Mouse (Mus musculus) cerebellum, postnatal 25 days (tissue): ENCODE measurements around the gene Stard13.

Experiments used
- DNase-seq, 2 experiments: peaks; one replicate each; pipeline ENCODE4 v3.0.0; 2021; ENCODE audit warnings: mixed read lengths in 2 of 2

Stard13 gene

GRCm38 (mm10) chr5:151055426-151056090 is 178.1 kb downstream of the Stard13 start:
- no peak for DNase-seq

- no peak for DNase-seq
Measured at GRCm38 (mm10) chr5:151054743-151055114, 178.9 kb downstream of the Stard13 start.

GRCm38 (mm10) chr5:151054100-151054742 is 179.4 kb downstream of the Stard13 start:
- no peak for DNase-seq

- DNase-seq, result no peak
Measured at GRCm38 (mm10) chr5:151053190-151053589, 180.4 kb downstream of the Stard13 start.

- no peak for DNase-seq
Measured at GRCm38 (mm10) chr5:151052331-151052730, 181.3 kb downstream of the Stard13 start.

- no peak for DNase-seq
Measured at GRCm38 (mm10) chr5:151047488-151047887, 186.1 kb downstream of the Stard13 start.

GRCm38 (mm10) chr5:151046917-151047316 is 186.7 kb downstream of the Stard13 start:
- no peak for DNase-seq

- DNase-seq, result no peak
Measured at GRCm38 (mm10) chr5:151046131-151046530, 187.5 kb downstream of the Stard13 start.

GRCm38 (mm10) chr5:151042911-151043310 is 190.7 kb downstream of the Stard13 start:
- no peak for DNase-seq

- DNase-seq, result peak; percentile 25 to 55
Measured at GRCm38 (mm10) chr5:151037871-151038270, 195.8 kb downstream of the Stard13 start.

GRCm38 (mm10) chr5:151034715-151035512 is 198.7 kb downstream of the Stard13 start:
- no peak for DNase-seq

GRCm38 (mm10) chr5:151028906-151029305 is 204.7 kb downstream of the Stard13 start:
- no peak for DNase-seq

- DNase-seq, result peak; percentile 51 to 61
Measured at GRCm38 (mm10) chr5:151027171-151027570, 206.5 kb downstream of the Stard13 start.

- DNase-seq, result no peak
Measured at GRCm38 (mm10) chr5:151026069-151026468, 207.6 kb downstream of the Stard13 start.

GRCm38 (mm10) chr5:151024483-151024882 is 209.2 kb downstream of the Stard13 start:
- no peak for DNase-seq

GRCm38 (mm10) chr5:151023461-151023860 is 210.2 kb downstream of the Stard13 start:
- DNase-seq, result peak; percentile 78 to 82

- DNase-seq, result no peak
Measured at GRCm38 (mm10) chr5:151022939-151023338, 210.7 kb downstream of the Stard13 start.

GRCm38 (mm10) chr5:151022026-151022425 is 211.6 kb downstream of the Stard13 start:
- no peak for DNase-seq

- DNase-seq, result no peak
Measured at GRCm38 (mm10) chr5:151020831-151021230, 212.8 kb downstream of the Stard13 start.

- DNase-seq, result no peak
Measured at GRCm38 (mm10) chr5:151020031-151020820, 213.4 kb downstream of the Stard13 start.

GRCm38 (mm10) chr5:151018959-151019358 is 214.7 kb downstream of the Stard13 start:
- DNase-seq, result no peak

- DNase-seq, result no peak
Measured at GRCm38 (mm10) chr5:151018450-151018849, 215.2 kb downstream of the Stard13 start.

GRCm38 (mm10) chr5:151004216-151004755 is 229.3 kb downstream of the Stard13 start:
- DNase-seq, result no peak
